Mouse (Mus musculus) megakaryocyte, embryonic 14.5 days (primary cell): ENCODE results near the gene Pacs1.

Source experiments
- FLI1 ChIP-seq: IDR thresholded peaks from 2 replicates; pipeline ENCODE4 v1.6.1; 2012; ENCODE audit warnings: low read length, inconsistent platforms, mixed read lengths
- GATA1 ChIP-seq: IDR thresholded peaks from 3 replicates; pipeline ENCODE4 v1.6.1; 2012; ENCODE audit warnings: mixed read lengths, low read length, inconsistent platforms, borderline replicate concordance

- TF ChIP-seq GATA1 = no peak
- TF ChIP-seq FLI1 = no peak
Observed at GRCm38 (mm10) chr19:5167477-5167876, 105.4 kb downstream of the Pacs1 start.
